Mouse (Mus musculus): ENCODE measurements around the gene Zg16.

DNA sequence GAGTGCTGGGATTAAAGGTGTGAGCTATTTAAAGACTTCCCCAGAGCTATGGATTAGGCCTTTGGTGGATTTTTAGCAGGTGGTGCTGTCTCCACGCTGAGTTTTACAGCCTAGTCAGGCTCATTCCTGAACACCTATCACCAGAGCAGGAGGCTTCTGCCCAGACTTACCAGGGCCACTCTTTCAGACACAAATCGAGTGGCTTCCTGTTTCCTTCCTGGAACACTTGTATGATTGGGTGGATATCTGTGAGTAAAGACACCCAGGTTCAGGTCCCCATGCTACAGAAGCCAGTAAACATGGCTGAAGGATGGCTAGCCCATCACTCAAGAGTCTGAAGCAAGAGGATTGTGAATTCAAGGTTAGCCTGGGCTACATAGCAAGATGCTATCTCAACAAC lies 4.1 kb downstream of the Zg16 start:
- TF ChIP-seq POLR2A (IDR thresholded peaks at IDR 0.05; ENCODE audit: extremely low read depth, insufficient read depth, low read length) (no peak), CTCF (IDR thresholded peaks at IDR 0.05; ENCODE audit: extremely low read depth, insufficient read depth, low read length) (no peak)
